ENCODE assay signal across 8 mouse cellular contexts in genomic region chr10:78159252-78159878, GRCm38 (mm10). TPM values are rescaled to one million over a fixed set of nuclear protein-coding genes. Genes with fewer than 3 reads are reported as not detected.
DNase-seq lines count a peak whose midpoint lies in the region; ATAC-seq lines count a peak whose summit lies in the region.

No protein-coding gene starts in this region.

- H3K9me3 ChIP-seq in heart, embryonic 11.5 days (replicated peaks; ENCODE audit: control insufficient read depth, low read length): no peaks in the 10 kb centered on the region
- H3K9me3 ChIP-seq in liver, embryonic 16.5 days (replicated peaks; ENCODE audit: control insufficient read depth, low read length): no peaks in the 10 kb centered on the region
- no peaks in the 10 kb centered on the region for H3K9me3 ChIP-seq in neural tube, embryonic 11.5 days (ENCODE audit: control insufficient read depth, low read length)

- H3K4me1 ChIP-seq in heart, embryonic 11.5 days (ENCODE audit: control insufficient read depth, insufficient read depth, low read length): 0 out of 2 replicates have a peak, but pooled peaks cover 7% of the 10 kb centered on the region
- H3K4me1 ChIP-seq in liver, embryonic 16.5 days (ENCODE audit: control insufficient read depth, low read depth, low read length): peaks cover 10% of the 10 kb centered on the region
- no peaks in the 10 kb centered on the region for H3K4me1 ChIP-seq in neural tube, embryonic 11.5 days (ENCODE audit: control insufficient read depth, insufficient read depth, low read length)

- H3K4me3 ChIP-seq in heart, embryonic 11.5 days (ENCODE audit: low read depth, low read length): peak overlapping the region; percentile 16
- peak overlapping the region; percentile 47 for H3K4me3 ChIP-seq in liver, embryonic 16.5 days (ENCODE audit: low read depth, low read length)
- H3K4me3 ChIP-seq in neural tube, embryonic 11.5 days (ENCODE audit: low read depth, low read length): no peak overlapping the region

- no peak overlapping the region for H3K9ac ChIP-seq in heart, embryonic 11.5 days (ENCODE audit: low read depth, low read length)
- peak overlapping the region; percentile 34 for H3K9ac ChIP-seq in liver, embryonic 16.5 days (ENCODE audit: low read depth, low read length)
- no peak overlapping the region for H3K9ac ChIP-seq in neural tube, embryonic 11.5 days (ENCODE audit: low read length)

- 15% methylated on average over 17 of the region's 17 CpGs for WGBS in heart, embryonic 11.5 days (ENCODE audit: insufficient replicate concordance)
- 9% methylated on average over 17 of the region's 17 CpGs for WGBS in liver, embryonic 16.5 days (ENCODE audit: insufficient replicate concordance)
- 18% methylated on average over 17 of the region's 17 CpGs for WGBS in neural tube, embryonic 11.5 days

- peaks cover 3% of the 10 kb centered on the region; the same call in 1 of the 2 replicates for H3K27me3 ChIP-seq in heart, embryonic 11.5 days (ENCODE audit: control insufficient read depth, insufficient read depth, low read length)
- no peaks in the 10 kb centered on the region for H3K27me3 ChIP-seq in liver, embryonic 16.5 days (ENCODE audit: control insufficient read depth, insufficient read depth, low read depth, low read length)
- H3K27me3 ChIP-seq in neural tube, embryonic 11.5 days (ENCODE audit: control insufficient read depth, insufficient read depth, low read length): no peaks in the 10 kb centered on the region

- H3K27ac ChIP-seq in heart, embryonic 11.5 days (ENCODE audit: low read depth, low read length): no peak overlapping the region
- H3K27ac ChIP-seq in liver, embryonic 16.5 days (ENCODE audit: low read length): peak overlapping the region; percentile 38; the same call in 1 of the 2 replicates
- no peak overlapping the region for H3K27ac ChIP-seq in neural tube, embryonic 11.5 days (ENCODE audit: low read depth, low read length)

- no peaks in the 10 kb centered on the region for H3K36me3 ChIP-seq in heart, embryonic 11.5 days (ENCODE audit: control insufficient read depth, insufficient read depth, low read length)
- no peaks in the 10 kb centered on the region for H3K36me3 ChIP-seq in liver, embryonic 16.5 days (ENCODE audit: control insufficient read depth, insufficient read depth)
- no peaks in the 10 kb centered on the region for H3K36me3 ChIP-seq in neural tube, embryonic 11.5 days (ENCODE audit: control insufficient read depth, insufficient read depth, low read length)

- peak; percentile 57 for DNase-seq in right cerebral cortex, adult 18-20 months
- DNase-seq in right cerebral cortex, postnatal 14 days: no peak
- peak; percentile 51 to 77 for DNase-seq in cerebellum, postnatal 25 days
- DNase-seq in kidney, adult 9 months: peak; percentile 86
- peak; percentile 31 for DNase-seq in neural tube, embryonic 11.5 days (ENCODE audit: low spot score)
- DNase-seq in thymus, postnatal 4 days: peak; percentile 83

- ATAC-seq in heart, embryonic 11.5 days (replicated peaks; ENCODE audit: insufficient number of reproducible peaks, low FRiP score, low TSS enrichment): no peak
- peak; percentile 67 for ATAC-seq in liver, embryonic 16.5 days (ENCODE audit: low read depth)
- ATAC-seq in neural tube, embryonic 11.5 days (ENCODE audit: insufficient read depth, low FRiP score, low TSS enrichment): peak; percentile 3; the same call in 1 of the 2 replicates

- H3K4me2 ChIP-seq in heart, embryonic 11.5 days: peak overlapping the region; percentile 52
- H3K4me2 ChIP-seq in liver, embryonic 16.5 days (ENCODE audit: low read depth, low read length): peak overlapping the region; percentile 69
- H3K4me2 ChIP-seq in neural tube, embryonic 11.5 days (ENCODE audit: low read depth): no peak overlapping the region

RNA-seq across cellular contexts. Expression of gene D10Jhu81e, which starts 10.2 kb away (rescaled TPM):
- 24.1 and 27.9 TPM in 2 replicates for polyA plus RNA-seq in heart, embryonic 11.5 days (2014; fragmentation: Nextera tagmentation; extraction: Ambion mirVana)
- polyA plus RNA-seq in liver, embryonic 16.5 days (2015; fragmentation: Nextera tagmentation; extraction: Ambion mirVana): 21.0 and 21.7 TPM in 2 replicates
- 15.8 and 17.8 TPM in 2 replicates for polyA plus RNA-seq in neural tube, embryonic 11.5 days (2014; fragmentation: Nextera tagmentation; extraction: Ambion mirVana)

RNA-seq across cellular contexts. Expression of gene Pwp2, which starts 25.6 kb away (rescaled TPM):
- polyA plus RNA-seq in heart, embryonic 11.5 days (2014; fragmentation: Nextera tagmentation; extraction: Ambion mirVana): 9.5 and 11.2 TPM in 2 replicates
- 9.0 and 9.1 TPM in 2 replicates for polyA plus RNA-seq in liver, embryonic 16.5 days (2015; fragmentation: Nextera tagmentation; extraction: Ambion mirVana)
- 22.7 and 24.6 TPM in 2 replicates for polyA plus RNA-seq in neural tube, embryonic 11.5 days (2014; fragmentation: Nextera tagmentation; extraction: Ambion mirVana)
